Mouse (Mus musculus): ENCODE measurements around the gene Prtg.

Gene Prtg

GRCm38 (mm10) chr9:72810607-72811006, 3.9 kb downstream of the Prtg start:
- no peak for DNase-seq

- DNase-seq, result no peak
Measured at GRCm38 (mm10) chr9:72812091-72812490, 5.4 kb downstream of the Prtg start.

- DNase-seq, result no peak
Measured at GRCm38 (mm10) chr9:72812594-72813570, 6.2 kb downstream of the Prtg start.

GRCm38 (mm10) chr9:72825511-72825910, 18.8 kb downstream of the Prtg start:
- no peak for DNase-seq

- no peak for DNase-seq
Measured at GRCm38 (mm10) chr9:72825976-72826375, 19.3 kb downstream of the Prtg start.

GRCm38 (mm10) chr9:72828616-72829257, 22.1 kb downstream of the Prtg start:
- no peak for DNase-seq

- no peak for DNase-seq
Measured at GRCm38 (mm10) chr9:72833992-72834696, 27.5 kb downstream of the Prtg start.

GRCm38 (mm10) chr9:72835007-72835406, 28.3 kb downstream of the Prtg start:
- DNase-seq, result no peak

- DNase-seq, result no peak
Measured at GRCm38 (mm10) chr9:72836708-72837495, 30.2 kb downstream of the Prtg start.

- DNase-seq, result no peak
Measured at GRCm38 (mm10) chr9:72837598-72838160, 31.0 kb downstream of the Prtg start.

GRCm38 (mm10) chr9:72838256-72838655, 31.6 kb downstream of the Prtg start:
- DNase-seq, result no peak

GRCm38 (mm10) chr9:72839346-72839990, 32.8 kb downstream of the Prtg start:
- DNase-seq, result no peak

- DNase-seq, result no peak
Measured at GRCm38 (mm10) chr9:72844496-72844895, 37.8 kb downstream of the Prtg start.

GRCm38 (mm10) chr9:72846160-72846559, 39.5 kb downstream of the Prtg start:
- no peak for DNase-seq

GRCm38 (mm10) chr9:72851541-72851940, 44.9 kb downstream of the Prtg start:
- no peak for DNase-seq

GRCm38 (mm10) chr9:72851979-72852378, 45.3 kb downstream of the Prtg start:
- no peak for DNase-seq

GRCm38 (mm10) chr9:72853681-72854190, 47.1 kb downstream of the Prtg start:
- DNase-seq, result no peak

GRCm38 (mm10) chr9:72856721-72857120, 50.0 kb downstream of the Prtg start:
- DNase-seq, result no peak

GRCm38 (mm10) chr9:72860764-72861163, 54.1 kb downstream of the Prtg start:
- no peak for DNase-seq

- no peak for DNase-seq
Measured at GRCm38 (mm10) chr9:72861235-72861634, 54.6 kb downstream of the Prtg start.

- DNase-seq, result no peak
Measured at GRCm38 (mm10) chr9:72862186-72862585, 55.5 kb downstream of the Prtg start.
